Mouse (Mus musculus): Measurements from ENCODE around the gene Tppp2. TPM values are rescaled to one million over a fixed set of nuclear protein-coding genes. Genes with fewer than 3 reads are reported as not detected.

Gene Tppp2
- polyA plus RNA-seq, 2 experiments, result not detected

GRCm38 (mm10) chr14:51884031-51884544, 34.1 kb upstream of the Tppp2 start:
- no peak overlapping the region for H3K9ac ChIP-seq (replicated peaks)

GRCm38 (mm10) chr14:51884598-51885331, 33.5 kb upstream of the Tppp2 start, which contains the start of gene Mettl17:
TSS of gene Mettl17 (plus strand) at chr14:51884842.
- DNase-seq (ENCODE audit: low read depth in 3 of 3, low spot score in 3 of 3), result peak; percentile 83 to 90 (median 89)
- H3K9me3 ChIP-seq (ENCODE audit: control insufficient read depth, low read length), result no peaks in the 10 kb centered on the region
- H3K27ac ChIP-seq, result peak within 1 kb of the TSS; percentile 1; the same call in 1 of the 2 replicates
- TF ChIP-seq CTCF (IDR thresholded peaks at IDR 0.05; ENCODE audit: low read depth) (no peak), EP300 (IDR thresholded peaks at IDR 0.05; ENCODE audit: low read depth) (no peak)
- peaks cover 6 to 11% of the 10 kb centered on the region in 2 experiments for H3K4me1 ChIP-seq (replicated peaks; ENCODE audit: control insufficient read depth in 2 of 2, insufficient read depth in 2 of 2, low read length in 1 of 2)
- under 1% methylated on average over 43 of the region's 43 CpGs for WGBS (ENCODE audit: insufficient replicate concordance)
- no peaks in the 10 kb centered on the region for H3K36me3 ChIP-seq (replicated peaks; ENCODE audit: control insufficient read depth, insufficient read depth, low read depth)
- H3K4me3 ChIP-seq (ENCODE audit: insufficient read depth in 1 of 2, low read depth in 2 of 2, low read length in 2 of 2), result peak within 1 kb of the TSS; percentile 79 to 90
- H3K27me3 ChIP-seq (ENCODE audit: control insufficient read depth, insufficient read depth, low read length), result no peaks in the 10 kb centered on the region
- peak; percentile 99 for ATAC-seq (ENCODE audit: insufficient read depth)
- peak within 1 kb of the TSS; percentile 55 for H3K9ac ChIP-seq (replicated peaks)
- H3K4me2 ChIP-seq (ENCODE audit: low read depth), result peak within 1 kb of the TSS; percentile 96

More at GRCm38 (mm10) chr14:51884031-51884544, 34.1 kb upstream of the Tppp2 start:
- Histone ChIP-seq H3K4me1 (replicated peaks; ENCODE audit: control insufficient read depth in 2 of 2, insufficient read depth in 2 of 2, low read length in 1 of 2) (peaks cover 6 to 11% of the 10 kb centered on the region in 2 experiments), H3K4me3 (ENCODE audit: insufficient read depth in 1 of 2, low read depth in 2 of 2, low read length in 2 of 2) (peak overlapping the region; percentile 79 to 90; a peak in 3 of 4 replicates), H3K36me3 (replicated peaks; ENCODE audit: control insufficient read depth, insufficient read depth, low read depth) (no peaks in the 10 kb centered on the region), H3K27me3 (ENCODE audit: control insufficient read depth, insufficient read depth, low read length) (no peaks in the 10 kb centered on the region), H3K9me3 (ENCODE audit: control insufficient read depth, low read length) (no peaks in the 10 kb centered on the region), H3K4me2 (ENCODE audit: low read depth) (peak overlapping the region; percentile 96), H3K27ac (no peak overlapping the region)
- TF ChIP-seq CTCF (IDR thresholded peaks at IDR 0.05; ENCODE audit: low read depth), result no peak
- no peak for TF ChIP-seq EP300 (IDR thresholded peaks at IDR 0.05; ENCODE audit: low read depth)
- DNase-seq (ENCODE audit: low read depth in 3 of 3, low spot score in 3 of 3) (no peak), ATAC-seq (ENCODE audit: insufficient read depth) (peak; percentile 14; the same call in 1 of the 2 replicates)
- 2% methylated on average over 14 of the region's 14 CpGs for WGBS (ENCODE audit: insufficient replicate concordance)

- H3K4me3 ChIP-seq (ENCODE audit: insufficient read depth in 1 of 2, low read depth in 2 of 2, low read length in 2 of 2), result peak overlapping the region in 1 of 2 experiments; percentile 79; a peak in 2 of 4 replicates
- TF ChIP-seq CTCF (IDR thresholded peaks at IDR 0.05; ENCODE audit: low read depth), result no peak
- no peak for TF ChIP-seq EP300 (IDR thresholded peaks at IDR 0.05; ENCODE audit: low read depth)
- H3K36me3 ChIP-seq (replicated peaks; ENCODE audit: control insufficient read depth, insufficient read depth, low read depth), result no peaks in the 10 kb centered on the region; the same call in 1 of the 2 replicates
- H3K27me3 ChIP-seq (ENCODE audit: control insufficient read depth, insufficient read depth, low read length), result no peaks in the 10 kb centered on the region
- WGBS (ENCODE audit: insufficient replicate concordance), result 70% methylated on average over 6 of the region's 6 CpGs
- peaks cover 6 to 11% of the 10 kb centered on the region in 2 experiments for H3K4me1 ChIP-seq (replicated peaks; ENCODE audit: control insufficient read depth in 2 of 2, insufficient read depth in 2 of 2, low read length in 1 of 2)
- no peak overlapping the region for H3K9ac ChIP-seq (replicated peaks)
- H3K4me2 ChIP-seq (ENCODE audit: low read depth), result peak overlapping the region; percentile 96
- H3K27ac ChIP-seq, result no peak overlapping the region
- H3K9me3 ChIP-seq (ENCODE audit: control insufficient read depth, low read length), result no peaks in the 10 kb centered on the region
- ATAC-seq (ENCODE audit: insufficient read depth) (no peak), DNase-seq (ENCODE audit: low read depth in 3 of 3, low spot score in 3 of 3) (no peak)
Observed at GRCm38 (mm10) chr14:51886051-51886450, 32.2 kb upstream of the Tppp2 start.

- no peak for DNase-seq (ENCODE audit: low read depth in 3 of 3, low spot score in 3 of 3)
- no peak overlapping the region for H3K4me2 ChIP-seq (ENCODE audit: low read depth)
- WGBS (ENCODE audit: insufficient replicate concordance), result 72% methylated on average over 6 of the region's 6 CpGs
- peaks cover 8% of the 10 kb centered on the region for H3K36me3 ChIP-seq (replicated peaks; ENCODE audit: control insufficient read depth, insufficient read depth, low read depth)
- H3K27ac ChIP-seq, result no peak overlapping the region
- H3K9me3 ChIP-seq (ENCODE audit: control insufficient read depth, low read length), result no peaks in the 10 kb centered on the region
- no peak overlapping the region for H3K9ac ChIP-seq (replicated peaks)
- TF ChIP-seq CTCF (IDR thresholded peaks at IDR 0.05; ENCODE audit: low read depth), result no peak
- no peak for TF ChIP-seq EP300 (IDR thresholded peaks at IDR 0.05; ENCODE audit: low read depth)
- no peak overlapping the region for H3K4me3 ChIP-seq (ENCODE audit: insufficient read depth in 1 of 2, low read depth in 2 of 2, low read length in 2 of 2)
- H3K27me3 ChIP-seq (ENCODE audit: control insufficient read depth, insufficient read depth, low read length), result no peaks in the 10 kb centered on the region
- no peak for ATAC-seq (ENCODE audit: insufficient read depth)
- peaks cover 16 to 22% of the 10 kb centered on the region in 2 experiments for H3K4me1 ChIP-seq (replicated peaks; ENCODE audit: control insufficient read depth in 2 of 2, insufficient read depth in 2 of 2, low read length in 1 of 2)
Observed at GRCm38 (mm10) chr14:51889833-51890232, 28.4 kb upstream of the Tppp2 start.

Data from liver, embryonic 14.5 days (tissue).